Mouse (Mus musculus) intestine, embryonic 14.5 days (tissue): ENCODE results near the gene Gnaz. TPM values are rescaled to one million over a fixed set of nuclear protein-coding genes. Genes with fewer than 3 reads are reported as not detected.
A peak's percentile ranks its signal among the peaks of the same experiment; 100 is the strongest.

Source experiments
- ATAC-seq: fragments of 200-750 bp; cut with Nextera tagmentation; replicated peaks from 2 replicates; pipeline ENCODE4 v1.8.0; 2017; ENCODE audit warnings: low read depth, moderate number of reproducible peaks, moderate TSS enrichment, moderate library complexity; ENCODE audit not compliant: low FRiP score, low TSS enrichment
- DNase-seq: peaks from one replicate; pipeline ENCODE4 v3.0.0-alpha.2; 2018; ENCODE audit warnings: low spot score
- H3K27ac ChIP-seq: fragments of 300-500 bp; sonication (generic); 2 replicates; pipeline ENCODE4 v1.5.1; 2014; ENCODE audit warnings: low read depth, mild to moderate bottlenecking, control low read depth
- H3K27me3 ChIP-seq: fragments of 300-500 bp; sonication (generic); replicated peaks from 2 replicates; pipeline ENCODE4 v1.6.1; 2014; ENCODE audit warnings: low read length, control low read depth; ENCODE audit not compliant: control insufficient read depth, insufficient read depth
- H3K36me3 ChIP-seq: fragments of 300-500 bp; sonication (generic); 2 replicates; pipeline ENCODE4 v1.6.1; 2014; ENCODE audit warnings: low read length, control low read depth; ENCODE audit not compliant: control insufficient read depth, insufficient read depth
- H3K4me1 ChIP-seq: fragments of 300-500 bp; sonication (generic); replicated peaks from 2 replicates; pipeline ENCODE4 v1.6.1; 2014; ENCODE audit warnings: low read length, control low read depth, mixed read lengths; ENCODE audit not compliant: control insufficient read depth, insufficient read depth
- H3K4me2 ChIP-seq: fragments of 300-500 bp; sonication (generic); 2 replicates; pipeline ENCODE4 v1.6.1; 2014; ENCODE audit warnings: low read length
- H3K4me3 ChIP-seq: fragments of 300-500 bp; sonication (generic); 2 replicates; pipeline ENCODE4 v1.5.1; 2014; ENCODE audit warnings: low read depth, low read length, control low read depth, mixed read lengths
- H3K9ac ChIP-seq: fragments of 300-500 bp; sonication (generic); 2 replicates; pipeline ENCODE4 v1.6.1; 2014; ENCODE audit warnings: mild to moderate bottlenecking, low read length
- H3K9me3 ChIP-seq: fragments of 300-500 bp; sonication (generic); 2 replicates; pipeline ENCODE4 v1.6.1; 2016; ENCODE audit warnings: low read length, control low read depth; ENCODE audit not compliant: control insufficient read depth
- WGBS: fragments of 180-500 bp; shearing (Covaris S2); extraction: QIAGEN DNeasy Blood & Tissue Kit; methylation state at CpG from one replicate; pipeline ENCODE4 v1.1.7; 2014; 5-methylcytosine and 5-hydroxymethylcytosine counted together
- polyA plus RNA-seq: library from polyadenylated mRNA; unstranded; fragments of >200 nt; fragmentation: Nextera tagmentation; extraction: Ambion mirVana; gene quantifications from 2 replicates; pipeline ENCODE4 v1.2.1, GENCODE M21; 2014

The Gnaz gene
- 3.9 and 4.6 TPM in 2 replicates for polyA plus RNA-seq

DNA sequence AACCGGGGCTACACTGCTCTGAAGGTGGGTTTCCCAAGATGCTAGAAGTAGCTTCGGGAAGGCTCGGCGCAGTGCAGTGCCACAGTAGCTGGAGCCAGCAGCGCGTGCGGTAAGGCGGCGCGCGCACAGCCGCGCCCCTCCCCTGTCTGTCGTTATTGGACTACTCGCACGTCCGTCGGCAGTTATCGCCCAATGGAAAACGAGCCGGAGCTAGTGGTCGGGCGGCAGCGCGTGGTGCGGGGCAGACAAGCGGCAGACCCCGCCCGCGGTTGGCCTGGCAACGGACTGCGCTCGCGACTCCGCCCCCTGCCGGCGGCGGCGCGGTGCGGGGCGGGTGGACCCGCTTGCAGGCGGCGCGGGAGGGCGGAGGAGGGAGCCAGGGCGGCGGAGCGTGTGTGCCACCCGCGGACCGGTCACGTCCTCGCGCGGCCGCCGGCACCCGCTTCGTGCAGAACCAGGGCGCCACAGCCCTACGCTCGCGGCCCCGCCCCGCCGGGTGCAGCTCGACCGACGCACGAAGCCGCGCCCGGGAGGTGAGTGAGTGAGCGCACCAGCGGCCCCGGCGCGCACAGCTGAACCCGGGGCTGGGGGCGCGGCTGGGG, at the start of gene Gnaz:
TSS of gene Gnaz (plus strand) at position 328 of the 602 bp plus-strand sequence.
- Histone ChIP-seq H3K9ac (peak within 1 kb of the TSS; percentile 44), H3K4me3 (peak within 1 kb of the TSS; percentile 51), H3K4me2 (peak within 1 kb of the TSS; percentile 94), H3K27ac (no peak within 1 kb of the TSS), H3K9me3 (no peaks in the 10 kb centered on the region), H3K4me1 (peaks cover 15% of the 10 kb centered on the region; the same call in 1 of the 2 replicates), H3K36me3 (no peaks in the 10 kb centered on the region), H3K27me3 (peaks cover 12% of the 10 kb centered on the region)
- WGBS: under 1% methylated on average over 83 of the region's 83 CpGs
- ATAC-seq: peak; percentile 97
- peak; percentile 97 for DNase-seq

DNA sequence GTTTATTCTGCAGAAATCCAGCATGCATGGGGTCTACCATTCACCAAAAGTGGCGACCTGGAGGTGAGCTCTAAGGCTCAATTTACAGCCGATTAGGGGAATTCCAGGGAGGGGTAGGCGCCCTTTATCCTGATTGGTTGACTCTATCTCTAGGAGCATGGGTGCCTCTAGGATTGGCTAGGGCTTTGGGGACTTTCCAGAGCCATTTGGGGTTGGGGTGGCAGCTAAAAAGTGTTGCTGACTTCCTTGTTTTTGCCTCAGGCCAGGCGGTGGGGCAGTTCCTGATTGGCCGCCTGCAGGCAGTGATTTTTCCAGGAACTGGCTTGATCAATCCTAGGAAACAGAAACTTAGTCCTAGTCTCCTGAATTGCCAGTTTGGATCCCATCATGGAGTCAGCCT, 47.7 kb upstream of the Gnaz start:
- no peak overlapping the region for H3K4me3 ChIP-seq
- H3K4me2 ChIP-seq: no peak overlapping the region
- ATAC-seq: no peak
- H3K9ac ChIP-seq: no peak overlapping the region
- H3K9me3 ChIP-seq: no peaks in the 10 kb centered on the region
- DNase-seq: no peak
- no peaks in the 10 kb centered on the region for H3K27me3 ChIP-seq
- no peaks in the 10 kb centered on the region for H3K36me3 ChIP-seq
- no peak overlapping the region for H3K27ac ChIP-seq
- H3K4me1 ChIP-seq: no peaks in the 10 kb centered on the region
- WGBS: 41% methylated on average over 5 of the region's 5 CpGs

DNA sequence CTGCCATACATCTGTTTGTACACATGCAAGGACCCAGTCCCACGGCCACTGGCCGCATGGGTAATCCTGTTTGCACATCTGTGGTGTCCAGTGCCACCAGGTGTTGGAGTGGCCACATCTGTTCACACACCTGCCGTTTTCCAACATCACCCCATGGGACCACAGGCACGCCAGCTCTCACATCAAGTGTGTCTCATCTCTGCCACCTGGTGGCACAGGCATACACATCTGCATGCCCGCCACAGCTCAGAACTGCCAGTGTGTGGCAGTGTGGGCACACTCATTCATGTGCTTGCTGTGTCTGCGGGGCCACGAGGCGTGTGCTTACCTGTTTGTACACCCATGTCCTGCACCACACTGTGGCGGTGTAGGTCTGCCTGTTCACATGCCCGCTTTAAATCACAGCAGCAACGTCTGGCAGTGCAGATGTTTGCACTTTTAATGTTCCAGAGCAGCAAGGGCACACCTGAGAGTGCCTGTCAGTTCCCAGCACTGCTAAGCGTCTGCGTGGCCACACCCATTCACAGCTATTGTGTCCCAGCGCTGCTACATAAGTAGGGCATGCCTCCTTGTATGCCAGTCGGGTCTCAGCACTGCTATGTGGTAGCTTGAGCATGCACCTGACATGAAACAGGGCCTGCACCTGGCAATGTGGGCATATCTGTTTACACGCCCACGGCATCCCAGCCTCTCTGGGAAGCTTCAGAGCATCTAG, 46.0 kb upstream of the Gnaz start:
- Histone ChIP-seq H3K4me1 (no peaks in the 10 kb centered on the region), H3K27me3 (no peaks in the 10 kb centered on the region), H3K27ac (no peak overlapping the region), H3K9me3 (no peaks in the 10 kb centered on the region), H3K4me2 (no peak overlapping the region), H3K9ac (no peak overlapping the region), H3K4me3 (no peak overlapping the region), H3K36me3 (no peaks in the 10 kb centered on the region)
- DNase-seq (no peak), ATAC-seq (no peak)
- WGBS: 37% methylated on average over 17 of the region's 17 CpGs

DNA sequence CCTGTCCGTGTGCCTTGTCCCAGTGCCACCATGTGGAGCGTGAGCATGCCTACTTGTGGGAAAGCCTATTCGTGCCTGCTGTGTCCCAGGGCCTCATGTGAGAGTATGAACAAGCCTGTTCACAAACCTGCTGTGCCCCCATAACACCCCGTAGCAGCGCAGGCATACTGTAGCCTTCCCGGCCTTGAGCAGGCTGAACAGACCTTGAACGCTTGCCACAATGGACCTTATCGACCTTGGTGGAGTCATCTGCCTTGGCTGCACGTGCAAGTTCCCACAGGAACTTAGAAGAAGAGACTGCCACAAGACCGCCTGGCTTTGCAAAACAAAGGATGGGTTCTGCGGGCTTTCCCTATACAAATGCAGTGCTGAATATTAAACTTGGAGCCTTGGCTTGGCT, 45.4 kb upstream of the Gnaz start:
- no peaks in the 10 kb centered on the region for H3K4me1 ChIP-seq
- WGBS: 86% methylated on average over 11 of the region's 11 CpGs
- ATAC-seq: no peak

DNA sequence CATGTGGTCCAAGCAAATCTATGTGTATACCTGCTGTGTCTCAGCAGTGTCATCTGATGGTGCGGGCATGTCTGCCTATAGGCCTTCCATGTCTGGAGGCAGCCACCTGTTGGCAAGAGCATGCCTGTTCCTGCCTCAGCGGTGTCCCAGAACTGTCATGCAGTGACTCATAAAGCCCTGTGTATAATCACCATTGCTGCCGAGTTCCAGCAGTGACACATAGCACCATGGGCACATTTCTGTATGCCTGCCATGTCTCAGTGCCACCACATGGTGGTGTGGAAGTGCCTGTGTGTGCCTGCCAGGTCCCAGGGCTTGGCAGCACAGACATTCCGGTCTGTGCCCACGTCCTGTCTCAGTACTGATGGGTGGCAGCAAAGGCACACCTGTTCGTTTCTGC, 44.2 kb upstream of the Gnaz start:
- H3K4me3 ChIP-seq: no peak overlapping the region

More for the DNA sequence above, 45.4 kb upstream of the Gnaz start:
- Histone ChIP-seq H3K4me2 (no peak overlapping the region), H3K9ac (no peak overlapping the region), H3K9me3 (no peaks in the 10 kb centered on the region), H3K4me3 (no peak overlapping the region), H3K27me3 (no peaks in the 10 kb centered on the region), H3K27ac (no peak overlapping the region), H3K36me3 (no peaks in the 10 kb centered on the region)
- DNase-seq: no peak

DNA sequence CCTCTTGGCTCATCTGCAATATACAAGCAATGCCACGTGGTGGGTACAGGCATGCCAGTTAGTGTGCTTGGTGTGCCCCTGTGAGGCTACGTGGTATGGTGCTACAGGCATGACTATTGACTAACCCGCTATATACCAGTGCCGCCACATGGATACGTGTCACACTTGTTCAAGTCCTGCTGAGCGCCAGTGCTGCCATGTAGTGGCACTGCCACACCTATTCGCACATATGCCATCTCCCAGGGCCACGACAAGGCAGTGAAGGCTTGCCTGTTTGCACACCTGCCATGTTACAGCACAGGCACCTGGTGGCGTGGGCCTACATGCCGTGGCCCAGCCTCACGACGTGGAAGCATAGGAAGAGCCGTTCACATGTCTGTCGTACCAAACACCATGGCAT, 42.7 kb upstream of the Gnaz start:
- H3K9ac ChIP-seq: no peak overlapping the region
- no peaks in the 10 kb centered on the region for H3K27me3 ChIP-seq
- no peaks in the 10 kb centered on the region for H3K4me1 ChIP-seq
- no peak overlapping the region for H3K4me2 ChIP-seq
- 89% methylated on average over 14 of the region's 14 CpGs for WGBS
- no peaks in the 10 kb centered on the region for H3K9me3 ChIP-seq
- H3K27ac ChIP-seq: no peak overlapping the region
- no peaks in the 10 kb centered on the region for H3K36me3 ChIP-seq
- ATAC-seq: no peak
- H3K4me3 ChIP-seq: no peak overlapping the region
- DNase-seq: no peak

More for the DNA sequence above, 44.2 kb upstream of the Gnaz start:
- no peaks in the 10 kb centered on the region for H3K27me3 ChIP-seq
- DNase-seq (no peak), ATAC-seq (no peak)
- no peak overlapping the region for H3K4me2 ChIP-seq
- H3K9me3 ChIP-seq: no peaks in the 10 kb centered on the region
- H3K27ac ChIP-seq: no peak overlapping the region
- H3K4me1 ChIP-seq: no peaks in the 10 kb centered on the region
- H3K9ac ChIP-seq: no peak overlapping the region
- WGBS: 79% methylated on average over 6 of the region's 6 CpGs
- H3K36me3 ChIP-seq: no peaks in the 10 kb centered on the region

DNA sequence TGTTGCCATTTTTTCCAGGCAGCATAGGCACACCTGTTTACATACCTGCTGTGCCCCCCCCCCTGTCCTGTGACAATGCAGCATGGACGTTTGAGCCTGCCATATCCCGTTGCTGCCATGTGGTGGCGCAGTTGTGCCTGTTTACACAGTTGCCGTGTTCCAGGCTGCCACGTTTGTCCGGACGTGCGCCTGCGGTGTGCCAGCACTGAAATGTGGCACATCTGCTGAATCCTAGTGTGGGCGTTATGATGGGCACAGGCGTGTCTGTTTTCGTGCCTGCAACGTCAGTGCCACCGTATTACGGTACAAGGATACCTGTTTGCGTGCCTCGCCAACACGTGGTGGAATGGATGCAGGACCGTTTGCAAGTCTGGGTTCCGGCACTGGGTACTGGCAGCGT, 41.7 kb upstream of the Gnaz start:
- no peak overlapping the region for H3K4me3 ChIP-seq
- no peaks in the 10 kb centered on the region for H3K36me3 ChIP-seq
- no peak overlapping the region for H3K27ac ChIP-seq
- ATAC-seq (no peak), DNase-seq (no peak)
- H3K9me3 ChIP-seq: no peaks in the 10 kb centered on the region
- H3K9ac ChIP-seq: no peak overlapping the region
- peak overlapping the region; percentile 39 for H3K4me2 ChIP-seq
- H3K4me1 ChIP-seq: no peaks in the 10 kb centered on the region
- WGBS: 17% methylated on average over 21 of the region's 21 CpGs
- H3K27me3 ChIP-seq: no peaks in the 10 kb centered on the region

DNA sequence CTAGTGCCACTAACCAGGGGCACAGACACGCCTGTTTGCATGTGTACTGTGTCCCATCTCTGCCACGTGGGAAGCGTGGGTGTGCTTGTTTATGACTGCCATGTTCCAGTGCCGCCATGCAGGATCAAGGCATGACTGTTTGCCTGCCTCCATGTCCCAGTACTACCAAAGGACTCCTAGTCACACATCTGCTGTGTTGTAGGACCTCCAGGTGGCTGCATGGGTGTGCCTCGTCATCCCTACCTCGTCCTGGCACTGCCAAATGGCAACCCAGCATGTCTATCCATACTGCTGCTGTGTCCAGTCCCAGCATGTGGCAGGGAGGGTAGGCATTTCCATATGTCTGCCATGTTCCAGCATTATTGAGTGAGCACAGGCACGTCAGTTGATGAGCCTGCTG, 38.7 kb upstream of the Gnaz start:
- Histone ChIP-seq H3K9me3 (no peaks in the 10 kb centered on the region), H3K27ac (no peak overlapping the region), H3K9ac (no peak overlapping the region), H3K4me2 (no peak overlapping the region), H3K4me1 (no peaks in the 10 kb centered on the region), H3K36me3 (no peaks in the 10 kb centered on the region), H3K27me3 (no peaks in the 10 kb centered on the region), H3K4me3 (no peak overlapping the region)
- DNase-seq (no peak), ATAC-seq (no peak)
- WGBS: 83% methylated on average over 7 of the region's 7 CpGs

DNA sequence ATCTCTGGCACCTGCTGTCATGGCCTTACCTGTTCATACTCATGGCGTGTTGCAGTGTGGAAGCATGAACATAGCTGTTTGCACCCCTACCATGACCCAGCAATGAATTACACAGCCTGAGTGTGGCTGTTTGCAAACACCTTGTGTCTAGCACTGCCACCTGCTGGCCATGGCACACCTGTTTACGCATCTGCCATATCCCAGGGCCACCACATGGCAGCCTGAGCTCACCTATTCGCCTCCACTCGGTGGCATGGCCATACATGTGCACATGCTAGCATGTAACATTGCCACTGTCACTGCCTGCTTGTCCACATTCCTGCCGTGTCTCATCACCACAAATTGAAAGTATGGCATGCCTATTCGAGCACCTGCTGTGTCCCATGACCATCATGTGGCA, 37.4 kb upstream of the Gnaz start:
- 70% methylated on average over 6 of the region's 6 CpGs for WGBS
- Histone ChIP-seq H3K4me3 (no peak overlapping the region), H3K36me3 (no peaks in the 10 kb centered on the region), H3K27ac (no peak overlapping the region), H3K9ac (no peak overlapping the region), H3K4me1 (no peaks in the 10 kb centered on the region), H3K9me3 (no peaks in the 10 kb centered on the region), H3K27me3 (no peaks in the 10 kb centered on the region), H3K4me2 (no peak overlapping the region)
- DNase-seq (no peak), ATAC-seq (no peak)
